Mouse (Mus musculus): ENCODE results near the gene Oxct2b.
"Not testable (repeated sequence)": the region's sequence is repeated elsewhere in the genome, so short reads cannot be mapped to it uniquely, and the experiment has no call there.

Oxct2b gene

DNA sequence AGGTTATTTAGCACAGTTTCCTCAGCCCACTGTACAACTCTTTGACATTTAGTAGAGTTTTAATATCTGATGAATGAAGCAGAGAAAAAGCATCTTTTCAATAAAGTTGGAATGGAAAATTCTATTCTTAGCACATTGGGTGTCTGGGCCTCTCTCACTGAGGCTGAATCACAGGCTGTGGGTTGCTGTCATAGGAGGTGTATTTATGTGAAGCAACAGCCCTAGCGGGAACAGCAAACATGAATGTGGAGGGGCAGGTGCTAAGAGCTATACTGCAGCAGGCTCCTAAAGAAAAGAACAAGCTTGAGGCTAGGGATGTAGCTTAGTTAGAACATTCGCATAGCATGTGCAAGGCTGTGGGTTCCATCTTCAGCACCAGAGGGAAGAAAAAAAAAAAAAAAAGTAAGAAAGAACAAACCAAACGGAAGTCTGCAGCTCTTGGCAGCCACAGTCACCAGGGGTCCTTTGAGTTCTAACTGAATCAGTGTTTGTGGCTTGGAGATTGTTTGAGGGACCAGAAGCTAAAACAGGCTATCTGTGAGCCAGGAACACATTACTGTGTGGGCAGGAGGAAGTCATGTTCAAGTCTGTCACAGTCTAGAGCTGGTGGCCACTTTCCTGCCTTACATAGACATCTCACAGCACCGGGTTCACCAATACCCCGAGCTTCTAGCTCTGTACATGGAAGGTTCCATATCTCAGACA lies 31.5 kb downstream of the Oxct2b start:
- Histone ChIP-seq H3K27me3 (ENCODE audit: control insufficient read depth, insufficient read depth, low read length, poor library complexity, severe bottlenecking) (no peaks in the 10 kb centered on the region; the same call in 1 of the 2 replicates), H3K36me3 (ENCODE audit: control insufficient read depth, insufficient read depth, low read length, poor library complexity, severe bottlenecking) (no peaks in the 10 kb centered on the region)
- no peak for DNase-seq (ENCODE audit: low read depth, low spot score)

DNA sequence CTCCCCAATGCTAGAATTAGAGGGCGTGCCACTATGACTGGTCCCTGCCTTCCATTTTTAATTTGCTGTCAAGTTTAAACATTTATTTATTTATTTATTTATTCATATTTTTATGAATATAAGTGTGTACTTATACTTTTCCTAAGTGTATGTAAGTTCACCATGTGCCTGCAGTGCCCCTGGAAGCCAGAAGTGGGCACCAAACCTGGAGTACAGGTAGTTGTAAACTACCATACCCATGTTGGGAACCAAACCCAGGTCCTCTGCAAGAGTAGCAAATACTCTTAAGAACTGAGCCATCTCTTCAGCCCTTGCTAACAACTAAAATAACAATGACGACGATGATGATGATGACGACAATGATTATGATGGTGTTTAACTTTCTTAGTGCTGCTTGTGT lies 35.9 kb downstream of the Oxct2b start:
- no peak for DNase-seq (ENCODE audit: low read depth, low spot score)
- H3K27me3 ChIP-seq (ENCODE audit: control insufficient read depth, insufficient read depth, low read length, poor library complexity, severe bottlenecking), result no peaks in the 10 kb centered on the region; the same call in 1 of the 2 replicates
- no peaks in the 10 kb centered on the region for H3K36me3 ChIP-seq (ENCODE audit: control insufficient read depth, insufficient read depth, low read length, poor library complexity, severe bottlenecking)

DNA sequence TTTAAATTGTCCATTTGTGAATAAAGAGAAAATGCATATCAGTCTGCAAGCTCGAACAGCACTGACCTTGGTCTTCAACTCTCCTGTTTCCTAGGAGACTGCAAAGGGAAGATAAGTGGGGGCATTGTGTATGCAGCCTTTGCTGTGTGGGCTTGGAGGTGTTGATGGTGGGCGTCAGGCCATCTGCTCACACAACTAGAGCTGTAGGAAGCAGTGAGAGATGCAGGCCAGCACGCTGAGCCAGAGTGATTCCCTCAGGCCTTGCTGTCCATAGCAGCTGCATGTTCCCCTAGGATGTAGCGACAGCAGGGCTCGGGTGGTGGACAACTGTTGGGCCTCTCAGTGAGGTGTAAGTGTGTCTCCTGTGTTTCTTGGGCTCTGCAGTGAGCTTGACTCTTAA lies 36.9 kb downstream of the Oxct2b start:
- no peaks in the 10 kb centered on the region; the same call in 1 of the 2 replicates for H3K27me3 ChIP-seq (ENCODE audit: control insufficient read depth, insufficient read depth, low read length, poor library complexity, severe bottlenecking)
- no peaks in the 10 kb centered on the region for H3K36me3 ChIP-seq (ENCODE audit: control insufficient read depth, insufficient read depth, low read length, poor library complexity, severe bottlenecking)
- no peak for DNase-seq (ENCODE audit: low read depth, low spot score)

DNA sequence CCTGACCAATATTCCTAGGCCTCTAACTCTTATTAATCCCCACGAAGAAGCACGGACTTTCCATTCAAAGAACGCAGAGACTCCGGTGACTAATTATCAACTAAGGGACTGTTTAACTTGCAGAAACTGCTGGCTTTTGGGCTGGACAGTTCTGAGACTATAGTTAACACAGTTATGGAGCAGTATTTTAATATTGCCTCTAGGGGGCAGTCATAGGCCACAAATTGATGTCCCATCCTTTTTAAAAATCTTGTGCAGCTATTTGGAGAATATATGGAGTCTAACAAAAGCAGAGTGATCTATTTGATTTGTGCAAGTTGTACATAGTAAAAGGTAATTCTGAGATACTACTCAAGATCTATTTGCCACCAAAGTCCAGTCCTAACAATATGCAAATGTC lies 38.9 kb downstream of the Oxct2b start:
- Histone ChIP-seq H3K27me3 (ENCODE audit: control insufficient read depth, insufficient read depth, low read length, poor library complexity, severe bottlenecking) (no peaks in the 10 kb centered on the region; the same call in 1 of the 2 replicates), H3K36me3 (ENCODE audit: control insufficient read depth, insufficient read depth, low read length, poor library complexity, severe bottlenecking) (no peaks in the 10 kb centered on the region)
- DNase-seq (ENCODE audit: low read depth, low spot score), result peak; percentile 31

DNA sequence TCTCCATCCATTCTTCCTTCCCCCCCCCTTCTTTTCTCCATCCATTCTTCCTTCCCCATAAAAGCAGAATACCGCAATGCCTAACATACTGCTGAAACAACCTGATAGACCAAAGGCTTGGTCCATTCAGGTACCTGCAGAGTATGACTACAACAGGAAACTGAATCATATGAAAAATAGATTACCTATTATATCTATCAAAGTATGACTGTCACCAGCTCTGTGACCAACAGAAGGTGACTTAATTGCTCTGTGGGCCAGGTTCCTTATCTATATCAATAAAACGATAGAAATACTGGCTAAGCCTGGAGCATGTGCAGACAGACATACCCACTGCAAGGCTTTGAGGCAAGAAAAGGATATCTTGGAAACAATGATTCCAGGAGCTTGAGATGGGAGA lies 39.4 kb downstream of the Oxct2b start:
- H3K27me3 ChIP-seq (ENCODE audit: control insufficient read depth, insufficient read depth, low read length, poor library complexity, severe bottlenecking), result no peaks in the 10 kb centered on the region; the same call in 1 of the 2 replicates
- no peaks in the 10 kb centered on the region for H3K36me3 ChIP-seq (ENCODE audit: control insufficient read depth, insufficient read depth, low read length, poor library complexity, severe bottlenecking)
- DNase-seq (ENCODE audit: low read depth, low spot score), result no peak

DNA sequence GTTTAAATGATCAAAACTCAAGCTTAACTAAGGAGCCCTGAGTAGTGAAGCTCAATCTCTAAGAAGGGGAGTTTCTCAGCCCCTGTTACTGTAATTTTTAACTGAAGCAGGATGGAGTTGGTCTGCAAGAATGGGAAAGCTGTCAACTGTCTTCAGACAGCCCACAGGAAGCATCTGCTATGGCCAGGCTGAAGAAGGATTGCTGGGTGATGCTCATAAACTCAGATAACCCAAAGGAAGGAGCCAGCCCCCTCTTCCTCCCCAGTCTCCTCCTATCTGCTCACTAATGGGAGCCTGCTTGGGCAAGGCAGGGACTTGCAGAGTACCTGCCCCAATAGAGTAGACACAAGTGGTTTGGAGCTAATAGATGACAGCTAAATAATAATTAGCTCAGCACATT lies 39.8 kb downstream of the Oxct2b start:
- Histone ChIP-seq H3K36me3 (ENCODE audit: control insufficient read depth, insufficient read depth, low read length, poor library complexity, severe bottlenecking) (no peaks in the 10 kb centered on the region), H3K27me3 (ENCODE audit: control insufficient read depth, insufficient read depth, low read length, poor library complexity, severe bottlenecking) (no peaks in the 10 kb centered on the region; the same call in 1 of the 2 replicates)
- no peak for DNase-seq (ENCODE audit: low read depth, low spot score)

DNA sequence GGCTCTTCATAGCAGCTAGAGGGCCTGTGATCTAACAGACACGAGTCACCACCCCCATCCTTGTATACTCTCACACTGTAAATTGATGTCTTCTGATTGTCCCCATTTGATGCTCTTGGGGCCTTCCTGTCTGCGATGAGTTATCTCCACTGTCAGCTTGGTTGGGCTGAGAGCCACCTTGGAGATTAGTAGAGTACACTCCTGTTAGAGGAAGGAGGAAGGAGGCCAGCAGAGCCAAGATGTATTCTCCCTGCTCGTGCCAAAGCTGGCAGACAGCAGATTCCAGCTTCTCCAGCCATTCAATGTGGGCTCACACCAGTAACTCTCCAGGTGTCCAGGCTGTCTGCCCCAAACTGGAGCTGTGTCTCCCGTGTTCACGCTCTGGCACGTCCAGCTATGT lies 44.5 kb downstream of the Oxct2b start:
- Histone ChIP-seq H3K36me3 (ENCODE audit: control insufficient read depth, insufficient read depth, low read length, poor library complexity, severe bottlenecking) (no peaks in the 10 kb centered on the region), H3K27me3 (ENCODE audit: control insufficient read depth, insufficient read depth, low read length, poor library complexity, severe bottlenecking) (no peaks in the 10 kb centered on the region; the same call in 1 of the 2 replicates)
- DNase-seq (ENCODE audit: low read depth, low spot score), result no peak

DNA sequence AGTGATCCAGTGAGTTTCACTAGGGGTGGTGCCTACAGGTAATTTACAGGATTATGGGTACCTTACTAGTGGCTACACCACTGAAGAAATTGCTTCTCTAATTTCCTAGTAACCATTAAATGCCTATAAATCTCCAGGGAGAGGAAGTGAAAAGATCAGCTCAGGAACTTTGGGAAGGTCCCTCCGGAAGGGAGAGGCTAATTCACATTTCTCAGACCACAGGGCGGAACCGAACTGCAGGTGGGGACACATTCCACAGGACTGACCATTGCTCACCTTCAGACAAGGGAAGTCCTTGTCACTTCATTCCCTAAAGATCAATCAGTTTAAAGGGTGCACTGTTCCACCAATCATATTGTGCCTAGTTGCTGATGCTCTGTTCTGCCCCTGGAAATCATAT lies 45.2 kb downstream of the Oxct2b start:
- not testable (repeated sequence) for H3K27me3 ChIP-seq (ENCODE audit: control insufficient read depth, insufficient read depth, low read length, poor library complexity, severe bottlenecking); DNase-seq (ENCODE audit: low read depth, low spot score); H3K36me3 ChIP-seq (ENCODE audit: control insufficient read depth, insufficient read depth, low read length, poor library complexity, severe bottlenecking)

DNA sequence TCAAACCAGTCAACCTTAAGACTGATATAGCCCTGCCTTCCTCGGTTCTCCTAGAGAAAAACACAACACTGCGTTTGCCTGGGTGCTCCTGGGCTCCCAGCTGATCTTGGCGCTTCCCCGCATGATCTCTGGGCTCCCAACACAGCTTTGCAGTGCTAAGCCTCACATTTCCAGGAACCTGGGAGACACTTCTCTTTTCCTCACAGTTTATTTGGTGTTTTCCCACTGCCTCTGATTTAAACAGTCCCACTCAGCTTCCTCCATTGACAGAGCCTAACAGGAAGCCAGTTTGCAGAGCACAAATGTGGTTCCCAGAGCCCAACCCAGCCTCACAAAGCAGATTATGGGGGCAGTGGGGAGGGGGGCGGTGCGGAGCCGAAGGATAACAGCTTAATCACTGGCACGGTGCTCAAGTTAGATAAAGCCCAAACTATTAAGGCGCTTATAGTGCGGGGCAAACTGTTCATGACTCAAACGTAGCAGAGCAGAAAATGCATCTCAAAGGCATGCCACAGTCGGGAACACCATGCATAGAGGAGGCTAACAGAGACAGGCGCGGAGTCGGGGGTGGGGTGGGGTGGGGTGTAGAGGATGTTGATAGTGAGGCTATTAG lies 46.3 kb downstream of the Oxct2b start:
- DNase-seq (ENCODE audit: low read depth, low spot score), result no peak
- no peaks in the 10 kb centered on the region; the same call in 1 of the 2 replicates for H3K27me3 ChIP-seq (ENCODE audit: control insufficient read depth, insufficient read depth, low read length, poor library complexity, severe bottlenecking)
- no peaks in the 10 kb centered on the region for H3K36me3 ChIP-seq (ENCODE audit: control insufficient read depth, insufficient read depth, low read length, poor library complexity, severe bottlenecking)

DNA sequence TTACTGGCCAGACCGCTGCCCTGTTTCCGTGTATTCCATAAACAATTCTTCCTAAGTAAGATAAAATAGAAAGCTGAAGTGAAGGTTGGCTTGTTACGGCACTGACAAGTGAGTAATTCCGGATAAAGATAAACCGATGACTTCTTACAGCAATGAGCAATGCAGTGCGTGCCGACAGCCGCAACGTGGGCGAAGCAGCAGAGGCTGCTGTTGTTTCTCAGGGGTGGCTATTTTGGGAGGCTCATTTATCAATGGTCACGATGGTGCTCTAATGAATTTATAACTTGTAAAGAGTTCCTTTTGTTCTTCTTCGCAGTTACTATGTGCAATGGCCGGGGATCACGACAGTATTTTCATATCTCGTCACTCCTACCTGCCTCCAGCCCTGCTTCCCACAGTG lies 48.1 kb downstream of the Oxct2b start:
- no peak for DNase-seq (ENCODE audit: low read depth, low spot score)
- H3K36me3 ChIP-seq (ENCODE audit: control insufficient read depth, insufficient read depth, low read length, poor library complexity, severe bottlenecking), result no peaks in the 10 kb centered on the region
- no peaks in the 10 kb centered on the region; the same call in 1 of the 2 replicates for H3K27me3 ChIP-seq (ENCODE audit: control insufficient read depth, insufficient read depth, low read length, poor library complexity, severe bottlenecking)

All from splenic B cell, adult 2 months (primary cell).